ENCODE assay signal across 22 mouse cellular contexts in genomic region chr1:164419401-164419800, GRCm38 (mm10).
"Had no signal": no experiment of that assay in that cellular context is flagged by ENCODE, and none has a peak within 500 bp of the region (broad histone marks: within the 10 kb centered on the region; RNA-seq: fewer than 3 reads in every experiment).

No protein-coding gene starts in this region.

- H3K4me3 ChIP-seq: limb, embryonic 12.5 days; limb, embryonic 15.5 days; liver, embryonic 12.5 days; liver, embryonic 15.5 days; lung, embryonic 15.5 days; megakaryocyte, embryonic 14.5 days; midbrain, embryonic 10.5 days; midbrain, embryonic 13.5 days; stomach, embryonic 15.5 days had no signal

- H3K9me3 ChIP-seq: limb, embryonic 12.5 days; limb, embryonic 15.5 days; liver, embryonic 12.5 days; liver, embryonic 15.5 days; lung, embryonic 15.5 days; megakaryocyte, embryonic 14.5 days; midbrain, embryonic 10.5 days; midbrain, embryonic 13.5 days; stomach, embryonic 15.5 days had no signal

- H3K4me1 ChIP-seq: limb, embryonic 12.5 days; limb, embryonic 15.5 days; liver, embryonic 12.5 days; liver, embryonic 15.5 days; lung, embryonic 15.5 days; midbrain, embryonic 10.5 days; midbrain, embryonic 13.5 days; stomach, embryonic 15.5 days had no signal

- H3K36me3 ChIP-seq: limb, embryonic 12.5 days; limb, embryonic 15.5 days; liver, embryonic 12.5 days; liver, embryonic 15.5 days; lung, embryonic 15.5 days; midbrain, embryonic 10.5 days; midbrain, embryonic 13.5 days; stomach, embryonic 15.5 days had no signal

- H3K4me2 ChIP-seq: limb, embryonic 12.5 days; limb, embryonic 15.5 days; liver, embryonic 12.5 days; liver, embryonic 15.5 days; lung, embryonic 15.5 days; midbrain, embryonic 13.5 days; stomach, embryonic 15.5 days had no signal

- DNase-seq: kidney, adult 18-20 months; kidney, adult 9 months; kidney, postnatal 14 days; kidney, postnatal 4 days; left cerebral cortex, postnatal 4 days; lung, adult 18-20 months; lung, postnatal 10 days; lung, postnatal 36 days; spleen, adult 18-20 months; thymus, adult 2 months; thymus, postnatal 14 days; thymus, postnatal 4 days had no signal

- H3K9ac ChIP-seq: limb, embryonic 12.5 days; limb, embryonic 15.5 days; liver, embryonic 12.5 days; liver, embryonic 15.5 days; lung, embryonic 15.5 days; midbrain, embryonic 13.5 days; stomach, embryonic 15.5 days had no signal

- H3K27me3 ChIP-seq: limb, embryonic 12.5 days; limb, embryonic 15.5 days; liver, embryonic 12.5 days; liver, embryonic 15.5 days; lung, embryonic 15.5 days; megakaryocyte, embryonic 14.5 days; midbrain, embryonic 13.5 days; stomach, embryonic 15.5 days had no signal

- ATAC-seq: liver, embryonic 12.5 days; midbrain, embryonic 13.5 days; midbrain, embryonic 16.5 days had no signal

- H3K27ac ChIP-seq: limb, embryonic 12.5 days; limb, embryonic 15.5 days; liver, embryonic 12.5 days; liver, embryonic 15.5 days; lung, embryonic 15.5 days; midbrain, embryonic 10.5 days; midbrain, embryonic 13.5 days had no signal
